Mouse (Mus musculus) liver, embryonic 16.5 days (tissue): ENCODE data around the gene Hormad1. TPM values are rescaled to one million over a fixed set of nuclear protein-coding genes. Genes with fewer than 3 reads are reported as not detected.

Source experiments
- ATAC-seq: fragments of 200-750 bp; cut with Nextera tagmentation; 2 replicates; pipeline ENCODE4 v1.8.0; 2017; ENCODE audit warnings: low read depth, mild to moderate bottlenecking, moderate number of reproducible peaks, moderate library complexity
- H3K27ac ChIP-seq: fragments of 300-500 bp; sonication (generic); 2 replicates; pipeline ENCODE4 v1.5.1; 2014; ENCODE audit warnings: mild to moderate bottlenecking, low read length
- H3K27me3 ChIP-seq: fragments of 300-500 bp; sonication (generic); 2 replicates; pipeline ENCODE4 v1.6.1; 2014; ENCODE audit warnings: low read depth, low read length, mixed read lengths; ENCODE audit not compliant: control insufficient read depth, insufficient read depth
- H3K36me3 ChIP-seq: fragments of 300-500 bp; sonication (generic); 2 replicates; pipeline ENCODE4 v1.6.1; 2014; ENCODE audit warnings: mild to moderate bottlenecking; ENCODE audit not compliant: control insufficient read depth, insufficient read depth
- H3K4me1 ChIP-seq: fragments of 300-500 bp; sonication (generic); 2 replicates; pipeline ENCODE4 v1.6.1; 2014; ENCODE audit warnings: low read depth, low read length, mixed read lengths; ENCODE audit not compliant: control insufficient read depth
- H3K4me2 ChIP-seq: fragments of 300-500 bp; sonication (generic); 2 replicates; pipeline ENCODE4 v1.6.1; 2014; ENCODE audit warnings: low read depth, low read length, mixed read lengths
- H3K4me3 ChIP-seq: fragments of 300-500 bp; sonication (generic); 2 replicates; pipeline ENCODE4 v1.5.1; 2014; ENCODE audit warnings: low read depth, mild to moderate bottlenecking, low read length
- H3K9ac ChIP-seq: fragments of 300-500 bp; sonication (generic); 2 replicates; pipeline ENCODE4 v1.6.1; 2014; ENCODE audit warnings: low read depth, low read length
- H3K9me3 ChIP-seq: fragments of 300-500 bp; sonication (generic); replicated peaks from 2 replicates; pipeline ENCODE4 v1.6.1; 2016; ENCODE audit warnings: low read length; ENCODE audit not compliant: control insufficient read depth
- WGBS: fragments of 180-500 bp; shearing (Covaris S2); extraction: QIAGEN DNeasy Blood & Tissue Kit; methylation state at CpG from one replicate; pipeline ENCODE4 v1.1.7; 2014; ENCODE audit not compliant: insufficient replicate concordance; 5-methylcytosine and 5-hydroxymethylcytosine counted together
- polyA plus RNA-seq: library from polyadenylated mRNA; unstranded; fragments of >200 nt; fragmentation: Nextera tagmentation; extraction: Ambion mirVana; gene quantifications from 2 replicates; pipeline ENCODE4 v1.2.1, GENCODE M21; 2015

The Hormad1 gene
- polyA plus RNA-seq, 1 experiment from 2014 or later = not detected

DNA sequence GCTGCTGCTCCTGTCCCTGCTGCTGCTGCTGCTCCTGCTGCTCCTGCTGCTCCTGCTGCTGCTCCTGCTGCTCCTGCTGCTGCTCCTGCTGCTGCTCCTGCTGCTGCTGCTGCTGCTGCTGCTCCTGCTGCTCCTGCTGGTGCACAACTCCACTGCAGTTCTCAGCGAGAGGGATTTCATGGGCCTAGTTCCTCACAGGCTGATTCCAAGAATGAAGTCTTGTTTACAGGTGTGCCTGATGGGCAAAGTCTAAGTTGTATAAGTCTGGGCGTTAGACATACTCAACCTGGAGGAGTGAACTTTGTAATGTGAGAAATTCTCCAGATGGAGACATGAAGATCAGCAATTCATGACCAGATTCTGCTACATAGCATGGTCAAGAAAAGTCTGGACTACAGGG, 34.8 kb upstream of the Hormad1 start:
- no peak for ATAC-seq
- Histone ChIP-seq H3K4me1 (peaks cover 32% of the 10 kb centered on the region), H3K27ac (no peak overlapping the region), H3K9me3 (no peaks in the 10 kb centered on the region), H3K27me3 (no peaks in the 10 kb centered on the region), H3K4me2 (no peak overlapping the region), H3K9ac (no peak overlapping the region), H3K36me3 (no peaks in the 10 kb centered on the region), H3K4me3 (no peak overlapping the region)
- 54% methylated on average over 2 of the region's 2 CpGs for WGBS

DNA sequence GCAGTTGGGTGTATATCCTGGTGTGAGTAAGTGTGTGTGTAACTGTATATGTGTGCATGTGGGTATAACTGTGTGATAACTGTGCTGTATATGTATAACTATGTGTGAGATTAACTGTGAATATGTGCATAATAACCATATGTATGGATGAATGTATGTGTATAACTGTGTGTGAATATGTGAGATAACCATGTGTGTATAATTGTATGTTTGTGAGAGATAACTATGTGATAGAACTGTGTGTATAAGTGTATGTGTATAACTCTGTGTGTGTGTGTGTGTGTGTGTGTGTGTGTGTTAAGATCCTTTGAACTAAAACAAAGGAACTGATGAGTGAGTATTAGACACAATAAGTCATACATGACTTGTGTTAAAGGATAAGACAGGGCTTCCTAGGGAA, 33.4 kb upstream of the Hormad1 start:
- Histone ChIP-seq H3K27ac (0 out of 2 replicates have a peak overlapping the region, but pooled peaks have one; percentile 7), H3K9me3 (no peaks in the 10 kb centered on the region), H3K4me1 (peaks cover 20% of the 10 kb centered on the region), H3K27me3 (no peaks in the 10 kb centered on the region), H3K4me2 (no peak overlapping the region), H3K9ac (no peak overlapping the region), H3K4me3 (no peak overlapping the region), H3K36me3 (no peaks in the 10 kb centered on the region)
- peak; percentile 60 for ATAC-seq

DNA sequence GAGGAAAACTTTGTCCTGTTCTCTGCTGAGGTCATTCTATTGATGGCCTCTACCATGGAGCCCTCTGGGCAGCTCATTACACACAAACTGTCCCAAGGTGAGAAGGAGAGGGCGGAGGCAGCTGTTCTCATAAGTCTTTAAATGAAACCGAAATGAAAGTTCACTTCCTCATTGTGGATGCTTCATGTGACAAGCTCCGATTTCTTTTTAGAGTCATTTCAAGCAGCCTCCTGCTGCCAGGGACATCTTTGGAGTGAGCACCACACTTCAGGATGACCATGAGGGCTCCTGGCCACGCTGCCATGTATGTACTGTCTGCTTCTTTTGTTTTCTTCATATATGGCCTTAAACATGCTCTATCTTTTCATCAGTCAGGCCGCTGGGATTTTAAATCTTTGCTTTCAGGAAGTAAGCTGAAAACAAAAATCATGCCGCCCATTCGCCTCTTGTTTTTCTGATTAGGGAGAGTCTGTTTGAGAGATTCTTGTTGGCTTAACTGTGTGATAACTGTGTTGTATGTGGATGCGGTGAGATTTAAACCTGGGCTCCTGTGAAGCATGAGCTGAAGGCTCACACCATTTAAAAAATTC, 32.8 kb upstream of the Hormad1 start, which contains the start of gene Ctss:
Ctss (plus strand) TSS at position 165 of the 590 bp plus-strand sequence.
- peak within 1 kb of the TSS; percentile 9; the same call in 1 of the 2 replicates for H3K27ac ChIP-seq

DNA sequence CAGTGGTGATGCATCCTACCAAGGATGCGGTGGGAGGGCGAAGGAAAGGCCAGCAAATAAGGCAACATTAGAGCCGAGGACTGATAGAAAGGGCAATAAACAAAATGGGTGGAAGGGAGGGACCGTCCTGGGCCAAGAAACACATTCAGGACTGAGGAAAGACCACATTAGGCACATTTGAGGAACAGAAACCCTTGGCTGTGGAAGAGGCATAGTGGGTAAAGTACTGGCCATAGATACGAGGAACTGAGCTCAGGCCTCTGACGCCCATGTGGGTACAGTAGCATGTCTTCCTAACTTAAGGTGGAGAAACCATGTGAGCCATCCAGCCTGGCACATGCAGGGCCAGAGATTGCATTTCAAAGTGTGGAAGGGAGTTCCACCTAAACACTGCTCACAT, 29.7 kb upstream of the Hormad1 start:
- H3K9ac ChIP-seq = no peak overlapping the region
- H3K27ac ChIP-seq = no peak overlapping the region
- H3K9me3 ChIP-seq = no peaks in the 10 kb centered on the region
- peaks cover 7% of the 10 kb centered on the region for H3K4me1 ChIP-seq
- no peaks in the 10 kb centered on the region for H3K36me3 ChIP-seq
- H3K4me3 ChIP-seq = no peak overlapping the region
- ATAC-seq = no peak
- no peaks in the 10 kb centered on the region for H3K27me3 ChIP-seq
- 58% methylated on average over 6 of the region's 6 CpGs for WGBS
- H3K4me2 ChIP-seq = no peak overlapping the region

More for the DNA sequence above, 32.8 kb upstream of the Hormad1 start, which contains the start of gene Ctss:
- Histone ChIP-seq H3K36me3 (no peaks in the 10 kb centered on the region), H3K9ac (no peak within 1 kb of the TSS), H3K4me3 (peak within 1 kb of the TSS; percentile 20; the same call in 1 of the 2 replicates), H3K27me3 (no peaks in the 10 kb centered on the region), H3K9me3 (no peaks in the 10 kb centered on the region), H3K4me1 (peaks cover 14% of the 10 kb centered on the region), H3K4me2 (no peak within 1 kb of the TSS)
- 49% methylated on average over 8 of the region's 8 CpGs for WGBS
- no peak for ATAC-seq

DNA sequence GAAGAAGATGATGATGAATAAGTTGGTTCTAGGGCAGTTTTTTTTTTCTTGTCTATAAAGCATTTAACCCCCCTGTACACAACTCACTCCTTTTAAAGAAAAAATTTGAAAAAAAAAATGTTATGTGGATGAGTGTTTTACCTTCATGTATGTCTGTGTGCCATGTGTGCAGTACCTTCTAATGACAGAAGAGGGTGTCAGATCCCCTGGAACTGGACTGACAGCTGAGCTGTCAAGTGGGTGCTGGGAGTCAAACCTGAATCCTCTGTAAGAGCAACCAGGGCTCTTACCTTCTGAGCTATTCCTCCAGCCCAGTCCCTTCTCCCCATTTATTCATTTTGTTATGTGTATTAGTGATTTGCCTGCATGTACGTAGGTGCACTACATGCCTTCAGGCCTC, 28.5 kb upstream of the Hormad1 start:
- Histone ChIP-seq H3K27ac (no peak overlapping the region), H3K4me1 (peaks cover 4% of the 10 kb centered on the region), H3K36me3 (no peaks in the 10 kb centered on the region), H3K9me3 (no peaks in the 10 kb centered on the region), H3K4me3 (no peak overlapping the region), H3K4me2 (no peak overlapping the region), H3K27me3 (no peaks in the 10 kb centered on the region), H3K9ac (no peak overlapping the region)
- 100% methylated on average over 1 of the region's 1 CpGs for WGBS
- ATAC-seq = no peak

DNA sequence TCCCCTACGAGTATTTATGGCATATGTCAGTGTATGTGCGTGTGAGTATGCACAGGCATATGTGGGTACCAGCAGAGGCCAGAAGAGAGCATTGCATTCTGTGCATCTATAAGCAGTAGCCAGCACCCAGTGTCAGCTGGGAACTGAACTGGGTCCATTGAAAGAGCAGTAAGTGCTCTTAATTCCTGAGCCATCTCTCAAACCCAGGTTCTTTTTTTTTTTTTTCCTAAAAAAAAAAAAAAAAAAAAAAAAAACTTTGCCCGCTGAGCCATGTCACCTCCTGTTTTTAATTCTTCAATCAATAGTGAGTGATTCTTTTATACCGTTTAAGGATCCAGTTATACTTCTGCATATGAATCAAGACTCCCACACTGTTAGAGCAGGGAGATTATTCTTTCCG, 26.1 kb upstream of the Hormad1 start:
- H3K36me3 ChIP-seq = no peaks in the 10 kb centered on the region
- no peak overlapping the region for H3K9ac ChIP-seq
- H3K4me1 ChIP-seq = no peaks in the 10 kb centered on the region
- no peak overlapping the region for H3K27ac ChIP-seq
- no peaks in the 10 kb centered on the region for H3K9me3 ChIP-seq
- 83% methylated on average over 5 of the region's 5 CpGs for WGBS
- no peak overlapping the region for H3K4me3 ChIP-seq
- no peak overlapping the region for H3K4me2 ChIP-seq
- H3K27me3 ChIP-seq = no peaks in the 10 kb centered on the region
- no peak for ATAC-seq

DNA sequence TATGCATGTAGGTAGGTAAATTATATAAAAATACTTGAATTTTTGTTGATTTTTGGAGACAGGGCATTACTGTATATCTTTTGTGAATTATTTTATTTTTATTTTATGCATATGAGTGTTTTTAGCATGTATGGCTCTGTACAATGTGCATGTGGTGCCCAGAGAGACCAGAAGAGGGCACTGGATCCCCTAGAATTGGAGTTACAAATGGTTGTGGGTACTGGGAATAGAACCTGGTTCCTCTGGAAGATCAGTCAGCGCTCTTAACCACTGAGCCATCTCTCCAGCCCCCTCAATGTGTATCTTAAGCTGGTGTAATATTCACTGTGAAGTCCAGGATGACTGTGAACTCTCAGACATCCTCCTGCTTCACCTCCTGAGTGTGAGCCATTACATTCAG, 24.6 kb upstream of the Hormad1 start:
- 74% methylated on average over 1 of the region's 1 CpGs for WGBS
- H3K9me3 ChIP-seq = no peaks in the 10 kb centered on the region
- H3K4me2 ChIP-seq = no peak overlapping the region
- H3K36me3 ChIP-seq = no peaks in the 10 kb centered on the region
- H3K4me3 ChIP-seq = no peak overlapping the region
- no peak overlapping the region for H3K9ac ChIP-seq
- no peaks in the 10 kb centered on the region for H3K4me1 ChIP-seq
- H3K27me3 ChIP-seq = no peaks in the 10 kb centered on the region
- ATAC-seq = no peak
- H3K27ac ChIP-seq = no peak overlapping the region

DNA sequence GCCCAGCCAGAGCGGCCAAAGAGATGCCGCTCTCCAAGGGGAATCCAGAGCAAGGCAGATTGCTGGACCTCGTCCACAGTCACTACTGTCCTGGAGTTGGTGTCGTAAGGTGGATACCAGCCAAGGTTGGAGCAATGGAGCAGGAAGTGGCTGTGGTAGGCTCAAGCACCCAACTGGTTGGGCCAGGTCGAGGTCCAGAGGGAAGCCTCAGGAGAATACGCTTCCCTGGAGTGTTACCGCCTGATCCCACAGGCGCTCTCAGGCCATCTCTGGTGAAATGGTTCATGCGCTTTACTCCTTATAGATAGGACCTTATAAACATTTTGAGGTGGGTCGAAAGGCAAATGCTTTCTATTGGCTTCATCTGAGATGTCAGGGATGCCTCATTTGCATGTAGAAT, 20.5 kb upstream of the Hormad1 start:
- Histone ChIP-seq H3K9ac (no peak overlapping the region), H3K36me3 (no peaks in the 10 kb centered on the region), H3K27ac (no peak overlapping the region), H3K9me3 (no peaks in the 10 kb centered on the region), H3K27me3 (no peaks in the 10 kb centered on the region), H3K4me3 (no peak overlapping the region), H3K4me2 (no peak overlapping the region), H3K4me1 (no peaks in the 10 kb centered on the region)
- WGBS = 79% methylated on average over 10 of the region's 10 CpGs
- ATAC-seq = no peak

DNA sequence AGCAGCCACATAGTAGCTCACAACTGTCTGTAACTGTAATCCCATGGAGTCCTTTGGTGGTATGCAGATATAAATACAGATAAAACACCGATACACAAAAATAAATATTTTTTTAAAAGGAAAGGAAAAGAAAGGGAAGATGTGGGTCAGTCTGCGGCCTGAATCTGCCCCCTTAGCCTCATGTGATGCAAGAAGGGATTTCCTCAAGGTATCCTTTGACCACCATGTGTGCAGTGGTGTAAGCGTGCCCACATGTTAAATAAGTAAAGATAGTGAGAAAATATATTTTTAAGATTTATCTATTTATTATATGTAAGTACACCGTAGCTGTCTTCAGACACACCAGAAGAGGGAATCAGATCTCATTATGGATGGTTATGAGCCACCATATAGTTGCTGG, 19.6 kb upstream of the Hormad1 start:
- Histone ChIP-seq H3K9me3 (no peaks in the 10 kb centered on the region), H3K4me3 (no peak overlapping the region), H3K4me1 (no peaks in the 10 kb centered on the region), H3K27me3 (no peaks in the 10 kb centered on the region; the same call in 1 of the 2 replicates), H3K27ac (no peak overlapping the region), H3K36me3 (no peaks in the 10 kb centered on the region), H3K9ac (no peak overlapping the region), H3K4me2 (no peak overlapping the region)
- 72% methylated on average over 4 of the region's 4 CpGs for WGBS
- ATAC-seq = no peak
